Mouse (Mus musculus): ENCODE measurements around the gene Stim1.
"Not testable (repeated sequence)": the region's sequence is repeated elsewhere in the genome, so short reads cannot be mapped to it uniquely, and the experiment has no call there.

The Stim1 gene

DNA sequence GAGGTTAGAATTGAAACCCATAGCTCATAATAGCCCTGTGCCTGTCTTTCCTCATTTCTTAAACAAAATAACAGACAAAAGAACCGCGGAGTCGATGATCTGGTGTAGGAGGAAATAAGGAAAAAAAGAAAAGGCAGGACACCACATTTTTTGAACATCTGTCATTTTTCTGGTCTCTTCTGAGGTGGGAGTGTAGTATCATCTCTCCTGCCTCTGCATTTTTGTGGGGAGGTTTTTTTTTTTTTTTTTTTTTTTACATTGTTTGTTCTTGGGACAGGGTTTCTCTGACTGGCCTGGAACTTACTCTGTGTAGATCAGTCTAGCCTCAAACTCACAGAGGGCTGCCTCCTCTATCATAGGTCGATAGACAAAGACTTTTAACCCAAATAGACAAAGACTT is 174.8 kb downstream of the Stim1 start:
- Histone ChIP-seq H3K36me3 (ENCODE audit: control insufficient read depth, insufficient read depth, low read length, poor library complexity, severe bottlenecking) (peaks cover 4% of the 10 kb centered on the region; the same call in 1 of the 2 replicates), H3K27me3 (ENCODE audit: control insufficient read depth, insufficient read depth, low read length, poor library complexity, severe bottlenecking) (peaks cover under 1% of the 10 kb centered on the region; the same call in 1 of the 2 replicates)
- no peak for DNase-seq (ENCODE audit: low read depth, low spot score)

DNA sequence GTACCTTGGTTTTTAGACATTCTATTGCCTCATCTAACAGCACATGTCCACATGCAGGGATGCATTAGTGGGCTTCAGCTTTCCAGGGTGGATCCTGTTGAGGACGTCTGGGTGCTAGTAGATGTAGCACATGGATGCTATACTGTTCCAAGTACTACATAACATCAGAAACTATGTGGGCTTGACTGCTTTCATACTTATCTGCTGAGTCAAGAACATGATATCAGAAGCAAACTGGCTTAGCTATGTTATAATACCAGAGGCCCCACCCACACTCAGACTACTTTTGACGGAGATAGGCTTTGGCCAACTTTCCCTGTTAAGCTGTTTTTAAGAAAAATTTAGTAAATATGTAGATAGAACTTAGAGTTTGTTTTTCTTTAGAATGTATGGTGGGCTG is 176.7 kb downstream of the Stim1 start:
- Histone ChIP-seq H3K27me3 (ENCODE audit: control insufficient read depth, insufficient read depth, low read length, poor library complexity, severe bottlenecking) (no peaks in the 10 kb centered on the region), H3K36me3 (ENCODE audit: control insufficient read depth, insufficient read depth, low read length, poor library complexity, severe bottlenecking) (peaks cover 4% of the 10 kb centered on the region)
- no peak for DNase-seq (ENCODE audit: low read depth, low spot score)

DNA sequence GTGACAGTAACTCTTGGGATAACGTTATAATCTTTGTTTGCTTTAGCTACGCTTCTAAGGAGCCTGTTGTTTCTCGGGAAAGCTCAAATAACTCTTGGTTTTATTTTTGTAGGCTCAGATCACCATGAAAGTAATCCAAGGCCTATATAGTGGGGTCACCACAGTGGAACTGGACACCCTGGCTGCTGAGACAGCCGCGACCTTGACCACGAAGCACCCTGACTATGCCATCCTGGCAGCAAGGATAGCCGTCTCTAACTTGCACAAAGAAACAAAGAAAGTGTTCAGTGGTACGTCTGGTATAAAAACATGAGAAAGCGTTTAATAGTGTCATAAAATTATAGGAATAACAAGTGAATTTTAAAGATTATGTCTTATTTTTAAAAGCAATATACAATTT is 178.8 kb downstream of the Stim1 start:
- Histone ChIP-seq H3K27me3 (ENCODE audit: control insufficient read depth, insufficient read depth, low read length, poor library complexity, severe bottlenecking) (no peaks in the 10 kb centered on the region), H3K36me3 (ENCODE audit: control insufficient read depth, insufficient read depth, low read length, poor library complexity, severe bottlenecking) (peaks cover 6% of the 10 kb centered on the region)
- no peak for DNase-seq (ENCODE audit: low read depth, low spot score)

DNA sequence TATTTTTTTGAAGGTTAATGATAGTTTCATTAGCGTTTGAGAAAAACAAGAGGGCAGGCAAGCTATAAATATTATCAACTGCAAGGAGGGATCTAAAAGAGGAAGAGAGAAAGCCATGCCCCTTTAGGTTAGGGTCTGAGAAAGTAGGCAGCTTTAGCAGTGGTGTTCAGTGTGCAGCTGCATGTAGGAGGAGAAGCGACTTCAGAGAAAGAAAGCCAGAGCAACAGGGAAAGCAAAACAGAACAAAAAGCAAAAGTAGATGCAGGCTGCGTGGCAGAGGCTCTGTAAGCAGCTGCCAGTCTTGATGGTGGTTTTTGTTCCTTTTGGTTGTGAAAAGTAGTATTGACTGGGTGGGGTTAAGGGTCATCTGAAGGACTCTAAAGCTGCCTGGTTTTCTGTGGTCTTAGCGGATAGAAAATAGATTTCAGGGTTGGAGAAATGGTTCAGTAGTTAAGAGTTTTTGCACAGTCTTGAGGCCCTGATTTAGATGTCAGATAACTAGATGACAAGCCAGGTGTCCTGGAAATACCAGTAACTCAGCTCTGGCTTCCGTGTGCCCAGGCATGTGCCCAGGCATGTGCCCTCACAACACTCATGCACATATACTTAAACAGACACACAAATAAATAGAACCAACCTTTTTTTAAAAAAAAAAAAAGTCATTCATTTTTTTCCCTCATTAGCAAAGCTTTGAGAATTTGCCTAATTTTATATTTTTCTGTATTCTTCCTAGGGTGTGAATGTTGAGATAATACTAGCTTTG is 191.2 kb downstream of the Stim1 start:
- no peaks in the 10 kb centered on the region; the same call in 1 of the 2 replicates for H3K36me3 ChIP-seq (ENCODE audit: control insufficient read depth, insufficient read depth, low read length, poor library complexity, severe bottlenecking)
- no peaks in the 10 kb centered on the region for H3K27me3 ChIP-seq (ENCODE audit: control insufficient read depth, insufficient read depth, low read length, poor library complexity, severe bottlenecking)
- peak; percentile 64 for DNase-seq (ENCODE audit: low read depth, low spot score)

DNA sequence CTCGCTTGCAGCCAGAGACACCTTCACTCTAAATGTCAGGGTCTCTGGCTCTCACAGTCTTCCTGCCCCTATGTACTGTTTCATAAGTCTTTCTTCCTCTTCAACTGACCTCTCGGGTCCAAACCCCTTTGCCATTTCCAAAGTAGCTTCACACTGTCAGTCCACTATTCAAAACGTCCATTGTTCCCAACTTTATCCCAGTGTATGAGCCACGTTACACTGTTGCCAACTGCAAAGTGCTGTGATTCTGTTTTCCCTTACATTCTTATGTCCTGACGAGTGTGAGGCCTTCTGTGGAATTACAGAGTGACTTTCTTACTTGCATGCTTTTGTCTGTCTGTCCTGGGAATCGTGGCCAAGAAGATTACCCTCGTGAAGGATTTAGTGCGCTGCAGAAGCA is 200.0 kb downstream of the Stim1 start:
- no peak for DNase-seq (ENCODE audit: low read depth, low spot score)
- no peaks in the 10 kb centered on the region for H3K27me3 ChIP-seq (ENCODE audit: control insufficient read depth, insufficient read depth, low read length, poor library complexity, severe bottlenecking)
- peaks cover 6% of the 10 kb centered on the region; the same call in 1 of the 2 replicates for H3K36me3 ChIP-seq (ENCODE audit: control insufficient read depth, insufficient read depth, low read length, poor library complexity, severe bottlenecking)

DNA sequence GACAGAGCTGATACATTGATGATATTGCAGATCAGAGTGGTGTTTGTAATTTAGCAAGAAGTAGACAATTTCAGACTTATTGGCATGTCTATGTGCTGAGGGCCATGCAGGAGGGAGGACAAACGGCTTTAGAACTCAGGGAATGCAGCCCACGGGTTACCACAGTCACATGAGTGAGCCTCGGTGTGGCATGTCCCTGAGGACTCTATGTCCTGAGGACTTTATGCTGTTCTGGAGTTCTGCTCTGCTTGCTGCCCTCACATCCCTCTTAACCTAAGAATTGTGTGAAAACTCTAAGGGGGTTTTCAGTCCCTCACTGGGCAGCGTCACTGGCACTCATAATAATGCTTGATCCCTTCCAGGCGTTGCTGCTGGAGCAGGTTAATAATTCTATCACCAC is 205.1 kb downstream of the Stim1 start:
- H3K27me3 ChIP-seq (ENCODE audit: control insufficient read depth, insufficient read depth, low read length, poor library complexity, severe bottlenecking), result no peaks in the 10 kb centered on the region
- peaks cover 3% of the 10 kb centered on the region; the same call in 1 of the 2 replicates for H3K36me3 ChIP-seq (ENCODE audit: control insufficient read depth, insufficient read depth, low read length, poor library complexity, severe bottlenecking)
- no peak for DNase-seq (ENCODE audit: low read depth, low spot score)

DNA sequence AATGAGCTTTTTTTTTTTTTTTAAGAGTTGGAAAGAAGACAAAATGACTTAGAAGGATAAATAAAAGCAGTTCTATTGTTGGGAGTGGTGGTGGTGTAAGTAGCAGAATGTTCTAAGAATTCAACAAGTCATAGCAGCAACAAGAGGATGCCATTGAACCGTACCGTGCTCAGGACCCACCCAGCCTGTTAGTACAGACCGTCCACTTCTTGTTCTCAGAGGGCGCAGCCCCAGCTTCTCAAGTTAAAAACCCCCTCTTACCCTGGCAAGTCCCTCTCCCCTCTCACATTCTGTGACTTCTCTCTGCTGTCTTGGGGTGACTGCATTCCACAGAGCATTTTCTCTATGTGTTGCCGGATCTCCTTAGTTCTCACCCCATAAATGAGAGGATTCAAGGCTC is 209.0 kb downstream of the Stim1 start:
- DNase-seq (ENCODE audit: low read depth, low spot score), result no peak
- no peaks in the 10 kb centered on the region for H3K36me3 ChIP-seq (ENCODE audit: control insufficient read depth, insufficient read depth, low read length, poor library complexity, severe bottlenecking)
- no peaks in the 10 kb centered on the region for H3K27me3 ChIP-seq (ENCODE audit: control insufficient read depth, insufficient read depth, low read length, poor library complexity, severe bottlenecking)

DNA sequence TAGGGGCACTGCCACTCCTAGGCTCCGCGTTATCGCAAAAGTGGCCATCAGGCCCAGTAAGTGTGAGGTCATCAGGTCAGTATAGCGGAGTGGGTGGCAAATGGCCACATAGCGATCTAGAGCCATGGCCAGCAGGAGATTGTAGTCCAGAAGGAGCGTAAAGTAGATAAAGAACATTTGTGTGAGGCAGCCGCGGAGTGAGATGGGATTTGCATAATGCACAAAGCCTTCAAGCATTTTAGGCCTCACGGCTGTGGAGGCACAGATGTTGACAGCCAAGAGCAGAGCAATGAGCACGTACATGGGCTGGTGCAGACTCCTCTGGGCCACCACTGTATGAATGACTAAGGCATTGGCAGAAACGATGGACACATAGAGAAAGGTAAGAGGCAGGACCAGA is 209.8 kb downstream of the Stim1 start:
- DNase-seq (ENCODE audit: low read depth, low spot score), result no peak
- H3K36me3 ChIP-seq (ENCODE audit: control insufficient read depth, insufficient read depth, low read length, poor library complexity, severe bottlenecking), result no peaks in the 10 kb centered on the region
- no peaks in the 10 kb centered on the region for H3K27me3 ChIP-seq (ENCODE audit: control insufficient read depth, insufficient read depth, low read length, poor library complexity, severe bottlenecking)

DNA sequence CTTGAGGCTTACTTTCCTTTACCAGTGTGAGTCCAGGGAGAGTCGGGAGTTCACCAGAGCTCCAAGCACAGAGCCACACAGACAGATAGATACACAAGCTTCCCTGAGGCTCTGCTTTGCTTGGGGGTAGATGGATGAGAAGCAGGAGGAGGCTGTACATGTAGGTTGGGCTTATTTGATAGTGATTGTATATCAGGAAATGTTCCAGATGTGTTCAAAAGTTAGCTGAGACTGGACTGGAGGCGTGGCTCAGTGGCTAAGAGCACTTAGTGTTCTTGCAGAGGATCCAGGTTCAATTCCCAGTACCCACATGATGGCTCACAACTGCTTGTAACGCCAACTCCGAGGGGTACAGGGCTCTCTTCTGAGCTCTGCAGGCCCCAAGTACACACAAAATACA is 210.8 kb downstream of the Stim1 start:
- Histone ChIP-seq H3K36me3 (ENCODE audit: control insufficient read depth, insufficient read depth, low read length, poor library complexity, severe bottlenecking) (no peaks in the 10 kb centered on the region), H3K27me3 (ENCODE audit: control insufficient read depth, insufficient read depth, low read length, poor library complexity, severe bottlenecking) (no peaks in the 10 kb centered on the region)
- DNase-seq (ENCODE audit: low read depth, low spot score), result no peak

DNA sequence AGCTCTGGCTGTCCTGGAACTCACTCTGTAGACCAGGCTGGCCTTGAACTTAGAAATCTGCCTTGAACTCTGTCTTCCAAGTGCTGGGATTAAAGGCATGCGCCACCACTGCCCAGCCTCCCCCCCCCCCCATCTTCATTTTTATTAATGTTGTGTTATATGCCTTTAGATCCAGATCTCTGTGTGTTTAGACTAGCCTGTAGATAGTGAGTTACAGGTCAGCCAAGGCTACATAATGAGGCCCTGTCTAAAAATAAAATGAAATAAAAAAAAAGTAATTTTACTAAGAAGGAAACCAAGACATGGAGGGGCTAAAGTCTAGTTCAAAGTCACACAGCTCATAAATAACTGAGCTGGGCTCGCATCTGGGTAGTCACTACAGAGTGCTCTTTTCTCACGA is 211.3 kb downstream of the Stim1 start:
- H3K27me3 ChIP-seq (ENCODE audit: control insufficient read depth, insufficient read depth, low read length, poor library complexity, severe bottlenecking), result no peaks in the 10 kb centered on the region
- H3K36me3 ChIP-seq (ENCODE audit: control insufficient read depth, insufficient read depth, low read length, poor library complexity, severe bottlenecking), result no peaks in the 10 kb centered on the region
- DNase-seq (ENCODE audit: low read depth, low spot score), result no peak

DNA sequence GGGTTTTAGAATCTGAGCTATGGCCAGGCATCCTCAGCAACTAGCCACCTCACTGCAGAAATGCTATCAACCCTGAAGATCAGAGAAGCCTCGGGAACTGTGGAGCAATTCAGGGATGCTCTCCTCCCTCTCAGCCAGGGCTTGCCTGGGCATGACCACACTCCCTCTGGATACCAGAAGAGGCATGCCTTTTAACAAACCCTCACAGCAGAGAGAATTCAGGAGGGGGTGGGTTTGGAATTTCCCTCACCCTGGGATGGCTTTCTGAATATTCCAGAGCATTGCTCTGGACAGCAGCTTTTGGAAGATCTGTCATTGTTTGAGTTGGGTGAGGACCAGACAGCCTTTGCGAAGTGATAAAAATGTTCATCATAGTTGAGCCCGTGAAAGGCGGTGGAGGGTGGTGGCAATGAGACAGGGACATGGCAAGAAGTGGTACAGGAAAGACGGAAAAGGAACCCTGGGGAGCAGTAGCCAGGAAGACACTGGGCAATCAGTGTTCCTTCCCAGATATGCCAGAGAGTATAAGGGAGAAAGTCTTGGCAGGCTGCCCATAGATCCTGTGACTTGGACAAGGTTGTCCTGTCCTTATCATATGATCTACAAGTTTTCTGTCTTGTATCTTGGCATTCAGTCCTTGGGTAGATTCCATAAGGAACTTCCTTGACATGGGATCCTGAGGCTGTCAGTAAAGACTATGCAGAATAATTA is 211.9 kb downstream of the Stim1 start:
- no peaks in the 10 kb centered on the region for H3K27me3 ChIP-seq (ENCODE audit: control insufficient read depth, insufficient read depth, low read length, poor library complexity, severe bottlenecking)
- no peak for DNase-seq (ENCODE audit: low read depth, low spot score)

DNA sequence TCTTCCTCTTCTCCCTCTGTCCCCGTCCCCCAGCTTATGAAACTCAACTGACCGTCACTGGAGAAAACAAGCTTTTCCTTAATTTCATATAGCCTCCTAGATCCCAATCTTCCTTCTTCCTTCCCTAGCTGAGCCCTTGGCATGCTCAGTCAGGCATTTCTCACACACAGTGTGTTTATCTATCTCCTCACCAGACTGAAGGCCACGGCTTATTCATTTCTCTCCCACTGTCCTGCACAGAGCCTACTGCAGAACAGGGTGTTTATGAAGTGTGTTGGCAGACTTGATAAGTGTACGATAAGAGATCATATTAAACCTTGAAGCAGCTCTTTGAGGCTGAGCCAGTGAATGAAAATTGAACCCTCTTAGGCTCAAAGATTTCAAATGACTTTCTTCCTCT is 213.2 kb downstream of the Stim1 start:
- no peak for DNase-seq (ENCODE audit: low read depth, low spot score)
- no peaks in the 10 kb centered on the region for H3K36me3 ChIP-seq (ENCODE audit: control insufficient read depth, insufficient read depth, low read length, poor library complexity, severe bottlenecking)

More for the DNA sequence above, 211.9 kb downstream of the Stim1 start:
- H3K36me3 ChIP-seq (ENCODE audit: control insufficient read depth, insufficient read depth, low read length, poor library complexity, severe bottlenecking), result no peaks in the 10 kb centered on the region

DNA sequence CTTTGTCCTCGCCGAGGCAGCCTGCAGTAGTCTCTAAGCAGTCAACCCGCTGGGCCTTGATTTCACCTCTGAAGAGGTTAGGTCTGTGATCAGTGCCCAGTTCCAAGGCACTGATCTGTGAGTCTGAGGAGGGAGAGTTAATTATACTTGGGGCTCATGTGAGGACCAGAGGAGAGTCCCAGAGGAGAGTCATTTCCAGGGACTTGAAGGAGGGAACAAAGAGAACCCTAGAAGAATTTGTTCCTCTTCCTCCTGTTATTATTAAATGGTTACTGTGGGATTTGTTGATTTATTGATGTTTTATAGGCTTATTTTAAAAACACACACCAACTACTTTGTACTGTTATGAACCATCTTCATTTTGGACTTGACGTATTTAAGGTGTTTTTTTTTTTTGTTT is 214.0 kb downstream of the Stim1 start, which contains the start of gene Olfr543:
TSS of gene Olfr543 (minus strand) at position 101 of the 400 bp plus-strand sequence.
- Histone ChIP-seq H3K27me3 (ENCODE audit: control insufficient read depth, insufficient read depth, low read length, poor library complexity, severe bottlenecking) (no peaks in the 10 kb centered on the region), H3K36me3 (ENCODE audit: control insufficient read depth, insufficient read depth, low read length, poor library complexity, severe bottlenecking) (no peaks in the 10 kb centered on the region)
- no peak for DNase-seq (ENCODE audit: low read depth, low spot score)

More for the DNA sequence above, 213.2 kb downstream of the Stim1 start:
- H3K27me3 ChIP-seq (ENCODE audit: control insufficient read depth, insufficient read depth, low read length, poor library complexity, severe bottlenecking), result no peaks in the 10 kb centered on the region

DNA sequence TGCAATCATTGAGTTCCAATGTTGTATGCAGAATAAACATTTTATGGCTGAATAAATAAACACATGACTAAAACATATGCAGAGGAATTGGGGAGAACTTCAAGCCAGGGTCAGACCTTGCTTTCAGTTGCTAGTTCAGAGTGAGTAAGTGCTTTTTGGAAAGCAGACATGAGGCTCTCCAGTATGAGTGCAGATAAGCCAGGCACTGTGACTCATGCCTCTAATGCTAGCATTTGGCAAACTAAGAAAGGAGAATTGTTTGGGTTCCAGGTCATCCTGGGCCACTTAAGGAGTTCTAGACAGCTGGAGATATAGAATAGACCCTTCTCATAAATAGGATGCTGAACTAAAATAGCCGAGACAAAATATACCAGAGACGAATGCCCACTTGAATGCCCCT is 216.1 kb downstream of the Stim1 start:
- no peak for DNase-seq (ENCODE audit: low read depth, low spot score)
- no peaks in the 10 kb centered on the region for H3K27me3 ChIP-seq (ENCODE audit: control insufficient read depth, insufficient read depth, low read length, poor library complexity, severe bottlenecking)
- no peaks in the 10 kb centered on the region for H3K36me3 ChIP-seq (ENCODE audit: control insufficient read depth, insufficient read depth, low read length, poor library complexity, severe bottlenecking)

DNA sequence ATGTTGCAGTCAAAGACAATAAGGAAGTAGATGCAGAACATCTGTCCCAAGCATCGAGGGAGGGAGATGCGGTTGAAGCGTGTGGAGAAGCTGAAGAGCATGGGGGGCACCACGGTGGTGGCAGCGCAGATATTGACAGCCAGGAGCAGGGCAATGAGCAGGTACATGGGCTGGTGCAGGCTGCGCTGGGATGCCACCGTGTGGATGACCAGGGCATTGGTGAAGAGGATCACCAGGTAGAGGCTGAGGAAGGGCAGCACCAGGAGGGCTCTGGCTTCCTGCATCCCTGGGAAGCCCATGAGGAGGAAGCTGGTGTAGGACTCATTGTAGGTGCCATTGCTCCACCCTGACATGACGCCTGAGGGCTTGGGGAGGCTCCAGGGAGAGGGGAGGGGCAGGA is 217.2 kb downstream of the Stim1 start:
- not testable (repeated sequence) for DNase-seq (ENCODE audit: low read depth, low spot score); H3K36me3 ChIP-seq (ENCODE audit: control insufficient read depth, insufficient read depth, low read length, poor library complexity, severe bottlenecking)

More for the DNA sequence above, 217.2 kb downstream of the Stim1 start:
- H3K27me3 ChIP-seq (ENCODE audit: control insufficient read depth, insufficient read depth, low read length, poor library complexity, severe bottlenecking), result not testable (repeated sequence)

All from splenic B cell, adult 2 months (primary cell).